Mouse (Mus musculus) embryo, embryonic 9.5 days (tissue): ENCODE data around the gene Erc2.

Source experiments
- DNase-seq: peaks from one replicate; pipeline ENCODE4 v3.0.0-alpha.2; 2017; ENCODE audit errors: extremely low spot score

Erc2 gene

DNA sequence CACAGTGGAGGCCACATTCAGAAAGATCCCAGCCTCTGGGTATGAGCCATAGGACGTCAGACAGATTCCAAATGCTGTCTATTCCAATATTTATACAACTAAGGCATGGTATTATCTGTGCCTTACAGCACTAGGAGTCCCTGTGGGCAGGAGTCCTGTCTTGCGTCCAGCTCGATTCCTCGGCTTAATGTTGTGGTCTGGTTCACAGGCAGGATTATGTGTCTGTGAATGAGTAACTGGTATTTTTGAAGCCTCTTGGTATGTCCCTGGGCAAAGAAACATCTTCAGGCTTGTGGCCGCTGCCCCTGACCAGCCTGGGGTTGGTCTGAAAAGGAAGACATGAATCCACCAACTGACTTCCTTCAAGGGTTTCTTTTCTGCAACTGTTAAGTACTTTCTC is 153.1 kb downstream of the Erc2 start:
- no peak for DNase-seq

DNA sequence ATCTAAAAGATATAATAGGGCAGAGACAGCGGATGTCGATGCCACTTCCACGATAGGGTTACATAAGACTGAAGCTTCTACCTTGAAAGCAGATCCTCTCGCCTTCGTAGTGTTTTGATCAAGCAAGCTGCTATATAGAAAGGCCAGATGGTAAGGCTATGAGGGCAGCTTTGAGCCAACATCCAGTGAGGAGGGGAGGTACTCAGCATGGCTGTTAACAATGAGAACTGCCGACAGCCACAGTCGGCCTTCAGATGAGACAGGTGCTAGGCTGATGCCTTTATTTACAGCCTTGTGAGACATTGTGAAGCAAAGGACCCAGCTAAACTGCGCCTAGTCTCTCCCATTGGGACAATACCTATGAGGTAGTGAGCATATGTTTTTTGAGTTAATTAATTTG is 156.3 kb downstream of the Erc2 start:
- DNase-seq: no peak

DNA sequence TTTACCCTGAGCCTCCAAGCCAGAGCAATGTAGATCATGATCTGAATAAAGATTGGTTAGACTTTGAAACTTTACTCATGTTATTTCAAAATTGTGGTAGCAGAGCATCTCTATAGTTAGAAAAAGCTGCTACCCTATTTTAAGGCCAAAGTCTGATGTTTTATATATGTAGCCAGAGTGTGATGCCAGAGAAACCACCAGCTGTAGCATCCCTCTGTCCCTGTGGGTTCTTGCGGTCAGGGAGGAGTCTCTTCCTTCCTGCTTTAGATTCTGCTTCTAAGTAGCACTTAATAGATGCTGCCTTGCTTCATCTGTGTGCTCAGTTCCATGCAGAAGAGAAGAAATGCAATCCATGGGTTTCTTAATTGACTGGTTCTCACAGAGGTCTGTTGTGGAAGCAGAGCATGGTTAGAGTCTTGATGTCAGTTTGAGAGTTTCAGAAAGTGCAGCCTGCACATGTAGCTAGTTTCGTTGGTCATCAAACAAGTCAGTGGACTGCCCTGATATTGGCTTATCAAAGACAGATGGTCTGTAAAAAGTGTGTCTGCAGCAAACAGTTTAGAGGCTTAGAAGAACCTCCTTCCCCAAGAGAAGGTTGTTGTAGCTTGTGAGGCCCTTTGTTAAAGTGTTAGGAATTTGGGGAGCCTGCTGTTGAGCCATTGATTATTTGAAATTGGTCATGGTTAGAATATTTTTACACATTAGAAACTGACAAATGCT is 156.9 kb downstream of the Erc2 start:
- no peak for DNase-seq

GRCm38 (mm10) chr14:27781221-27781620 is 159.0 kb downstream of the Erc2 start:
- no peak for DNase-seq

DNA sequence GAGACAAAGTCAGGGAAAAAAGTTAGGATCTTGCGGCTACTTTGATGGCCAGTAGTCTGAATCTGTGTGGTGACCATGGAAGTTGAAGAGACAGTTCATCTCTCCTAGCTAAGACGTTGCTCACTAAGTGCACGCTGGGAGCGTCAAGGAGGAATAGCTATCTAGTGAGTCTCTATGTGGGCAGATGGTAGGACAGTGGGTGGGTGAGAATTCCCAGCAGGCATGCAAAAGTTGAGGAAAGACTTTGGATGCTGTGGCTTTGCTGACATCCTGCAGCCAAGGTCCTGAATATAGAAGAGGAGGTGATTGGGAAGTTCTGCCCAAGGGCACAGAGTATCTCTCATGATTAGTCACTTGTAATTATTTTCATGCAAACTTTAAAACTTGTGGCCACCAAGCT is 162.6 kb downstream of the Erc2 start:
- no peak for DNase-seq

GRCm38 (mm10) chr14:27785562-27785961 is 163.3 kb downstream of the Erc2 start:
- no peak for DNase-seq

GRCm38 (mm10) chr14:27789066-27789898 is 167.1 kb downstream of the Erc2 start:
- DNase-seq: no peak

DNA sequence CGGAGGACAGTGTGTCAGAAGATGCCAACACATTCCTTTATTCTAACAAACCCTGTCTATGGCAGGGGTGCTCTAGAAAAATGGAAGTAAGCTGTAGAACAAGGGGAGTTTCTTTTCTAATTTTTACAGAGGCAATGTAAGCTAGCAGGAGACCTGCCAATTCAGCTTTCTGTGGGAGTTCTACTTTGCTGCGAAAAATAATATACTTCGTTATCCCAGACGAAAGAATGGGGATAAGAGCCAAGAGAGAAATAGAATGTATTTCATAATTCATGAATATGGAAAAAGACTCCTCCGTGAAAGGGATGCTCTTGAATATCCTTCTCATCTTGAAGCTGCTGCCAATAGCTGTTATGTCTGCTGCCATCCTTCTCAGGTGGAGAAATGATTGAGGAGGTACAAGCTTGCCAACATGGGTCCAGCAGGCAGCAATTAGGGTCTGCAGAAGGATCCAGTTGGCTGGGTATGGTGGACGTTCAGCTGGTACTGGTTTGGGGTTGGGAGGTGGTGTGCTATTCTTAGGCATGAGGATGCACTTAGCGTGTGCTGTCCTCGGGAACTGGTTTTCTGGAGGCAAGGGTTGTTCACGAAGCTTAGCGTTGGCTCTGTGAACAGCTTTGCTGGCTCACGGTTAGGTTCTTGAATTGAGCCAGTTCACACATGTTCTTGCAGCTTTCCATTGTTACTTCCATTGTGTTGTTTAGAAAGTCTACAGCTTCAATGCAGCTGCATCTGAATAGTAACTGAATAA is 176.1 kb downstream of the Erc2 start:
- no peak for DNase-seq

GRCm38 (mm10) chr14:27800766-27801165 is 178.5 kb downstream of the Erc2 start:
- DNase-seq: no peak

DNA sequence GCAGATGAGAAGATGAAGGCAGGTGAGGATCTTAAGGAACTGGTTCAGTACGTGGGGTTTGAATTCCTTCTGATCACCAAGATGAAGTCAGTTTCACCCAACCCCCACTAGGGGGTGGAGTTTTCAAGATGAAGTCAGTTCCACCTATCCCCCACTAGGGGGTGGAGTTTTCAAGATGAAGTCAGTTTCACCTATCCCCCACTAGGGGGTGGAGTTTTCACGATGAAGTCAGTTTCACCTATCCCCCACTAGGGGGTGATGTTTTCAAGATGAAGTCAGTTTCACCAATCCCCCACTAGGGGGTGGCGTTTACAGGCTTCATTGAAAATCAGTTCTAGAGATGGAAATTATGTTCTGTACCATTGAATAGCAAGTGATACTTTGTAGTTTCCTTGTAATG is 181.7 kb downstream of the Erc2 start:
- DNase-seq: no peak

DNA sequence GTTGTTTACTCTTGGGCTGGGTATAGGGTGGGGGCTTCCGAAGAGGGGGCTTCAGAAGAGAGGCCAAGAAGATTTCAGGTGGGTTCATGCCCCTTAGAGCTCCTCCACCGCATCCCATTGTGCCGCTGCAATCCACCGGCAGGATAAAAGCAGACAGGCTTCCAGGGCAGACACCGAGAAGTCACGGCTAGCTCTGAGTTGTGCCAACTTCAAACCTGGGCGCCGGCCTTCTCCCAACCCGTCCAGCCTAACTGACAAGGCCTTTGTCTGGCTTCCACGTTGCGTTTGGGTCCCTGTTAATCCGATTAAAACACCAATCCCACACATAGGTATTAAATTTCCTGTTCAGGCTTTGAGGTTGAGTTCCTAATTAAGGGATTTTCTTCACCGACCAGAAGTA is 182.8 kb downstream of the Erc2 start:
- peak; percentile 9 for DNase-seq

DNA sequence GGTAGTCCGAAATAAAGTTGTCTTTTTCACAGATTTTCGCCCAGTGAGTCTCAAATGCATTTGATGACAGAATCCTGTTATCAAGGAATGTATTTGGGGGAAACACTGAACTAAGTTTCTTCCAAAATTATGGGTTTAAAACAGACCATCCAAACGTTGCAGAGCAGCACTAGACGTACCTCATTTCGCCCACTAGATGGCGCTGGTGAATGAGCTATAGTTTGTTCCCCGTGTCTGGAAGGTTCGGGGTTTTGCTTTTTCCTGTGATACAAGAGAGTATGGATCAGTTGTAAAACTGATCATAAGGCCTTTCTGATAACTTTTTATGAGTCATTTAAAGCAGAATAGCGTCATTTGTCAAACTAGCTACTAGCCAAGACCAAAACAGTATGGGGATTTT is 185.9 kb downstream of the Erc2 start:
- DNase-seq: peak; percentile 66

DNA sequence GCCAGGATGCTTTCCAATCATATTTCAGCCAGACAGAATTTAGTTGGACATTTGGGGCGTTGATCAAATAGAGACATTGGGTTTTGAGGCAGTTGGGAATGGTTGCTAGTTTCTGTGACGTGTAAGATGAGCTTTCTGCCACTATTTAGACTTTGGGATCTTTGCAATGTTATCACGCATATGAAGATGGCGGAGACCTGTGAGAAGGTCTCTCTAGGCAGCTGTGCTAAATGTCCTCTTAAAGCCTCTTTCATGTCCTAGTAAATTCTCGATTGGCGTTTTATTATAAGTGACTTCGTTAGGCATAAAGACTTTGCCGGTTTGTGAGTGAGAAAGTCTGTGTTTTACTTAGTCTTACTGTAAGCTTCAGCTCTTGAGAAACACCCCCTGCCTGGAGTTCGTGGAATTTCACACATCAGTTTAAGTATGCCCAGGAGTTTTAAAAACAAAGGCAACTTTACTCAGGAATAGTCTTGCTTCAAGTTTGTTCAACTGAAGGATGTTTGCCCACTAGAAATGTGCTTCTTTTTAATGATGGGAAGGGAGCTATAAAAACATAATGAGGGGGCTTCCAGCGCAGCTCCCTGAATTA is 186.4 kb downstream of the Erc2 start:
- DNase-seq: no peak

- DNase-seq: peak; percentile 15
Observed at GRCm38 (mm10) chr14:27810790-27811189, 188.6 kb downstream of the Erc2 start.

DNA sequence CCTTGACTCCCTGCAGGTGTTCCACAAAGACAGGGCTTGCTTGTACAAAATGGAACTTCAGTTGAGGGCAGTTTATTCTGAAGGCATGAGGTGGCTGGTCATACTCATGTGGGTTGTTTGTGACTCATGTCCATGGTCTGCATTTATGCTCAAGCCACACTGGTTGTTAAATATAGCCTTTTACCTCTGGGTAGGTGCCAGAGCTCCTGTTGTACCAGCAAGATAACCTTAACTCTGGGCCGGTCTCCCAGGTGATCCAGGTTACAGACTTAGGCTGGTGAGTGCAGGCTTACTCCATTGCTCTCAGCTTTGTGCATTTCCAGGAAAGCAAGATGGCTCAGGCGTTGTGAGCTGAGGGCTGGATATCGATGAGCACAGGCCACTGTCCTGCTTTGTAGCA is 189.4 kb downstream of the Erc2 start:
- DNase-seq: no peak

DNA sequence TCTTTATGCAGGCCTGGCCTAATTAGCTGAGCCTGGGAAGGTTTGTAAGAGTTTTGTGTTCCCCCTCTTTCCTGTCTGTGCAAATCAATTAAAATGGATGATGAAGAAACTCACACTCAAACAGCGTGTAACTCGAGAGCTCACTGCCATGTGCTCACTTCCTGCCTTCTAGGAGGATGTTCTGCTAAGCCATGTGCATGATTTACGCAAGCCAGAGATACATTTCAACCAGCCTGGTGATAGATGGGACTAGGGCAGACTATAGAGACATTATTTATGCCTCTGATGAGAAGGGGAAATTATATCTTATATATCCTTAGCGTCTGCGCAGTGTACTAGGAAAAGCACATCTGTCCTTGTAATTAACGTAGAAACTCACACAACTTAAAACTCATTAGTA is 193.5 kb downstream of the Erc2 start:
- no peak for DNase-seq

GRCm38 (mm10) chr14:27818986-27819385 is 196.8 kb downstream of the Erc2 start:
- no peak for DNase-seq

GRCm38 (mm10) chr14:27821801-27822200 is 199.6 kb downstream of the Erc2 start:
- no peak for DNase-seq

DNA sequence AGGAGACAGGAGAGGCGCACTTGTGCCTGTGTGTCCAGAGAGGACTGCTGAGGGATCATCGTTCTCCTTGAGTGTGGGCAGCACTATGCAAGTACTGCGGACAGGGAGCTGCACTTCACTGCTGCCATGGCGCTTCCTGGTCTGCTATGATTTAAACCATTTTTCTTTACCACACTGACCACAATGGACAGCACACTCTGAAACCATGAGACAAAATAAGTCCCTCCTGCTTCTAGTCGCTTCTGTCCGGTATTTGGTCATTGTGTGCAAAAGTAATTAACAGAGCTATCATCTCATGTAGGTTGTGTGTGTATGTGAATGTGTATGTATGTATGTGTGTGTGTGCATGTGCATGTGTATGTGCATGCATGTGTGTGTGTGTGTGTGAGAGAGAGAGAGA is 200.3 kb downstream of the Erc2 start:
- DNase-seq: no peak

DNA sequence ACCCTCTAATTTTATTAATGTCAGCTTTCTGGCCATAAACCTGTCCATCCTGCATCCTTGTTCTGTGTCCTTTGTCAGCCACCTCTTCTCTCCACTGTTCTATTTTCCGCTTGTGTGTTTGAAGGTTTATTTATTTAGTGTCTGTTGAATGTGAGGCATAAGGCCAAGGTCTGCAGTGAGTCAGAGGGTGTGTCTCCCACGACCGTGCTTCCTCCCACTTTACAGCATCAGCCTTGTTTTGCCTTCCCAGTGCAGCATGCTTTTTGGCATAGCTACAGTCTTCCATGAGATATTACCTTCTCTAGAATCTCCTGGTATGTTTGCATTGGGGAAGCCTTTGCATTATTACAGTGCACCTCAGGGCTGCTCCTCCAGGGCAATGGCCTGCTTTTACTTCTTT is 200.8 kb downstream of the Erc2 start:
- no peak for DNase-seq

DNA sequence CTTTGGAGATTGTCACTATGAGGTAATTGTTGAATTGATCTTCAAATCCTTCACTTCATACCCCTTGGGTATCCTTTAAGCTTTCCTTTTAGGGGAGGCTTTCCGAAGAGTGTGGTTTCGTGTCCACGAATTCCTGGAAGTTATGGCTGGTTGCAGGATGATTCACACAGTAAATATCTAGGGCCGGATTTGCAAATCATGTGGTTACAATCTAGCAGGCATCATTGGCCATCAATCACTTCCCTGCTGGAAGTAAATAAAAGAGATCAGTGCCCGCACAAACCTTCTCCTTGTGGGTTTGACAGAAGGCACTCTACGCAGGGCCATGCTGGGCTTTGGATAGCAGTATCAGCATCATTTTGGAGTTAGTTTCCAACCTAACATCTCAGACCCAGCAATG is 201.7 kb downstream of the Erc2 start:
- no peak for DNase-seq

GRCm38 (mm10) chr14:27826829-27827228 is 204.6 kb downstream of the Erc2 start:
- DNase-seq: no peak
